Mouse (Mus musculus): ENCODE measurements around the gene Arg1. TPM values are rescaled to one million over a fixed set of nuclear protein-coding genes. Genes with fewer than 3 reads are reported as not detected.

Gene Arg1
- polyA plus RNA-seq, 1 experiment = 0.06 TPM

DNA sequence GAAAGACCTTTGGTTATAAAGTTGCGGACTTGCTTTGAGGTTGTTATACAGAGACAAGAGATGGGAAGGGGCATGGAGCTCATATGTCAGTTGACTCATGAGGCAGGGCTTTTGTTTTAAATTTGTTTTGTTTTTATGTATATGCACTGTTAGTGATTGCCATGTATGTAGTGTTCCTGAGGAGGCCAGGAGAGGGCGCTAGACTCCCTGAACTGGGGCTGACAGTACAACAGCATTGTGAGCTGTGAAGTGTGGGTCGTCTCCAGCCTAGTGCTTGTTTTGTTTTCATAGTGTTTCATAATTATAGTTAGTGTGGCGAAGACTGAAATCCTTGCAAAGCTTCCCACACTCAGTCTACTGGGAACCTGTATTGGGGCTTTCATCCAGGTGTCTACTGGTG, 53.7 kb downstream of the Arg1 start:
- no peak for DNase-seq
- 85% methylated on average over 4 of the region's 4 CpGs for WGBS
- no peaks in the 10 kb centered on the region for H3K4me1 ChIP-seq (ENCODE audit: control insufficient read depth, insufficient read depth, low read length)
- TF ChIP-seq POLR2A (IDR thresholded peaks at IDR 0.05; ENCODE audit: low read depth, low read length) (no peak), CTCF (conservative IDR thresholded peaks at IDR 0.05; ENCODE audit: insufficient read depth, insufficient read length, low read depth, low read length) (peak; percentile 32)
- H3K4me3 ChIP-seq (ENCODE audit: insufficient read depth, low read depth, low read length) = no peak overlapping the region
- H3K27me3 ChIP-seq (replicated peaks; ENCODE audit: control insufficient read depth, insufficient read depth, low read length) = no peaks in the 10 kb centered on the region
- no peaks in the 10 kb centered on the region; the same call in none of the 2 replicates for H3K36me3 ChIP-seq (ENCODE audit: control insufficient read depth, insufficient read depth, low read length)
- no peak overlapping the region for H3K27ac ChIP-seq (ENCODE audit: insufficient read depth, low read depth, low read length)

DNA sequence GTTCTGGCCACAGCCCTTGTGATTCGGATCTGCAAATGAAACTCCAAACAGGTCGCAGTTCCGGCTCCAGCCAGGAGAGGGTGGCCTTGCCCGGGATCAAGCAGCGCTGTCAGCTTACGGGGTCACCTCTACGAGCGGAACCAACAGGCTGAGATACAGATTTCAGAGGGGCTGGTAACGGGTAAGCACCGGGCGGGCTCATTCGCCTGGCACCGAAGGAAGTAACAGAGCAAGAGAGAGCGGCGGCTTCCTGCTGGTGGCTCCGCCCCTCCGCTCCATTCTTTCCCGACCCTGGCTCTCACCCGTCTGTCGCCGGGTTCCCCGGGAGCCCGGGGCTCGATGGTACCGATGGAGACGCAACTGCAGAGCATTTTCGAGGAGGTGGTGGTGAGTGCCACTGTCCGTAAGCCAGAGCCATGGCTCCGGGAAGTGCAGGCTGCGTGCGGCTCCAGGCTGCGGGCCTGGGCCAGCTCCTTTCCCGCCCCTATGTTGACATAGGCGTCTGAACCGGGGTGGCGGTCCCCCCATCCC, 57.5 kb downstream of the Arg1 start, which contains the start of gene Med23:
TSS of gene Med23 (plus strand) at position 227 of the 531 bp plus-strand sequence.
- Histone ChIP-seq H3K4me3 (ENCODE audit: insufficient read depth, low read depth, low read length) (peak within 1 kb of the TSS; percentile 82), H3K4me1 (ENCODE audit: control insufficient read depth, insufficient read depth, low read length) (no peaks in the 10 kb centered on the region), H3K27ac (ENCODE audit: insufficient read depth, low read depth, low read length) (no peak within 1 kb of the TSS; the same call in 1 of the 2 replicates), H3K27me3 (replicated peaks; ENCODE audit: control insufficient read depth, insufficient read depth, low read length) (no peaks in the 10 kb centered on the region), H3K36me3 (ENCODE audit: control insufficient read depth, insufficient read depth, low read length) (no peaks in the 10 kb centered on the region)
- TF ChIP-seq CTCF (conservative IDR thresholded peaks at IDR 0.05; ENCODE audit: insufficient read depth, insufficient read length, low read depth, low read length) (peak; percentile 91), POLR2A (IDR thresholded peaks at IDR 0.05; ENCODE audit: low read depth, low read length) (no peak)
- under 1% methylated on average over 35 of the region's 36 CpGs for WGBS
- peak; percentile 99 for DNase-seq

Other genes with a start within 250 kb of the Arg1 start
- gene Enpp1, start 215.3 kb downstream of the Arg1 start, polyA plus RNA-seq (2012; rRNA removed) = 8.5 TPM in 2 replicates
- gene Enpp3, start 84.7 kb downstream of the Arg1 start, polyA plus RNA-seq (2012; rRNA removed) = 28.5 and 30.1 TPM in 2 replicates
- gene Med23, start 57.5 kb downstream of the Arg1 start, polyA plus RNA-seq (2012; rRNA removed) = 14.2 and 15.8 TPM in 2 replicates

Data from kidney, adult 2 months (tissue).